Mouse (Mus musculus): ENCODE measurements around the gene Snd1. TPM values are rescaled to one million over a fixed set of nuclear protein-coding genes. Genes with fewer than 3 reads are reported as not detected.

Gene Snd1
- polyA plus RNA-seq, 2 experiments = 31.5 to 43.2 TPM

GRCm38 (mm10) chr6:28931234-28931633 is 456.3 kb downstream of the Snd1 start:
- Histone ChIP-seq H3K27me3 (ENCODE audit: control insufficient read depth, insufficient read depth, low read length) (no peaks in the 10 kb centered on the region), H3K36me3 (replicated peaks; ENCODE audit: control insufficient read depth, insufficient read depth, low read depth) (no peaks in the 10 kb centered on the region), H3K4me3 (ENCODE audit: insufficient read depth in 1 of 2, low read depth in 2 of 2, low read length in 2 of 2) (no peak overlapping the region), H3K4me2 (ENCODE audit: low read depth) (no peak overlapping the region), H3K9me3 (ENCODE audit: control insufficient read depth, low read length) (no peaks in the 10 kb centered on the region), H3K9ac (replicated peaks) (no peak overlapping the region), H3K4me1 (replicated peaks; ENCODE audit: control insufficient read depth in 2 of 2, insufficient read depth in 2 of 2, low read length in 1 of 2) (no peaks in the 10 kb centered on the region), H3K27ac (no peak overlapping the region)
- TF ChIP-seq CTCF (IDR thresholded peaks at IDR 0.05; ENCODE audit: low read depth) = no peak
- no peak for TF ChIP-seq EP300 (IDR thresholded peaks at IDR 0.05; ENCODE audit: low read depth)
- WGBS (ENCODE audit: insufficient replicate concordance) = 43% methylated on average over 9 of the region's 9 CpGs
- ATAC-seq (ENCODE audit: insufficient read depth) = no peak
- DNase-seq (ENCODE audit: low read depth in 3 of 3, low spot score in 3 of 3) = no peak

GRCm38 (mm10) chr6:28931636-28932327 is 456.8 kb downstream of the Snd1 start:
- ATAC-seq (ENCODE audit: insufficient read depth) (no peak), DNase-seq (ENCODE audit: low read depth in 3 of 3, low spot score in 3 of 3) (no peak)
- no peak overlapping the region for H3K9ac ChIP-seq (replicated peaks)
- no peak for TF ChIP-seq EP300 (IDR thresholded peaks at IDR 0.05; ENCODE audit: low read depth)
- TF ChIP-seq CTCF (IDR thresholded peaks at IDR 0.05; ENCODE audit: low read depth) = no peak
- H3K27ac ChIP-seq = no peak overlapping the region
- no peaks in the 10 kb centered on the region for H3K9me3 ChIP-seq (ENCODE audit: control insufficient read depth, low read length)
- H3K4me3 ChIP-seq (ENCODE audit: insufficient read depth in 1 of 2, low read depth in 2 of 2, low read length in 2 of 2) = no peak overlapping the region
- no peaks in the 10 kb centered on the region for H3K36me3 ChIP-seq (replicated peaks; ENCODE audit: control insufficient read depth, insufficient read depth, low read depth)
- whole genome bisulfite sequencing (ENCODE audit: insufficient replicate concordance) = 5% methylated on average over 11 of the region's 13 CpGs
- no peak overlapping the region for H3K4me2 ChIP-seq (ENCODE audit: low read depth)
- no peaks in the 10 kb centered on the region for H3K27me3 ChIP-seq (ENCODE audit: control insufficient read depth, insufficient read depth, low read length)
- H3K4me1 ChIP-seq (replicated peaks; ENCODE audit: control insufficient read depth in 2 of 2, insufficient read depth in 2 of 2, low read length in 1 of 2) = no peaks in the 10 kb centered on the region

- Histone ChIP-seq H3K4me3 (ENCODE audit: insufficient read depth in 1 of 2, low read depth in 2 of 2, low read length in 2 of 2) (no peak overlapping the region), H3K4me2 (ENCODE audit: low read depth) (no peak overlapping the region), H3K9me3 (ENCODE audit: control insufficient read depth, low read length) (no peaks in the 10 kb centered on the region), H3K4me1 (replicated peaks; ENCODE audit: control insufficient read depth in 2 of 2, insufficient read depth in 2 of 2, low read length in 1 of 2) (no peaks in the 10 kb centered on the region), H3K27me3 (ENCODE audit: control insufficient read depth, insufficient read depth, low read length) (no peaks in the 10 kb centered on the region), H3K36me3 (replicated peaks; ENCODE audit: control insufficient read depth, insufficient read depth, low read depth) (no peaks in the 10 kb centered on the region), H3K9ac (replicated peaks) (no peak overlapping the region), H3K27ac (no peak overlapping the region)
- TF ChIP-seq CTCF (IDR thresholded peaks at IDR 0.05; ENCODE audit: low read depth) = no peak
- TF ChIP-seq EP300 (IDR thresholded peaks at IDR 0.05; ENCODE audit: low read depth) = no peak
- ATAC-seq (ENCODE audit: insufficient read depth) (no peak), DNase-seq (ENCODE audit: low read depth in 3 of 3, low spot score in 3 of 3) (no peak)
- 20% methylated on average over 19 of the region's 19 CpGs for WGBS (ENCODE audit: insufficient replicate concordance)
Measured at GRCm38 (mm10) chr6:28932328-28932937, 457.5 kb downstream of the Snd1 start.

GRCm38 (mm10) chr6:28935736-28936135 is 460.8 kb downstream of the Snd1 start:
- TF ChIP-seq CTCF (IDR thresholded peaks at IDR 0.05; ENCODE audit: low read depth) (no peak), EP300 (IDR thresholded peaks at IDR 0.05; ENCODE audit: low read depth) (no peak)
- DNase-seq (ENCODE audit: low read depth in 3 of 3, low spot score in 3 of 3) = no peak
- no peaks in the 10 kb centered on the region for H3K36me3 ChIP-seq (replicated peaks; ENCODE audit: control insufficient read depth, insufficient read depth, low read depth)
- no peak overlapping the region for H3K27ac ChIP-seq
- no peaks in the 10 kb centered on the region for H3K27me3 ChIP-seq (ENCODE audit: control insufficient read depth, insufficient read depth, low read length)
- ATAC-seq (ENCODE audit: insufficient read depth) = no peak
- H3K9me3 ChIP-seq (ENCODE audit: control insufficient read depth, low read length) = no peaks in the 10 kb centered on the region
- no peak overlapping the region for H3K4me2 ChIP-seq (ENCODE audit: low read depth)
- 64% methylated on average over 7 of the region's 7 CpGs for WGBS (ENCODE audit: insufficient replicate concordance)
- H3K4me3 ChIP-seq (ENCODE audit: insufficient read depth in 1 of 2, low read depth in 2 of 2, low read length in 2 of 2) = no peak overlapping the region
- H3K9ac ChIP-seq (replicated peaks) = no peak overlapping the region
- H3K4me1 ChIP-seq (replicated peaks; ENCODE audit: control insufficient read depth in 2 of 2, insufficient read depth in 2 of 2, low read length in 1 of 2) = no peaks in the 10 kb centered on the region

GRCm38 (mm10) chr6:28947254-28947653 is 472.3 kb downstream of the Snd1 start:
- TF ChIP-seq EP300 (IDR thresholded peaks at IDR 0.05; ENCODE audit: low read depth) (no peak), CTCF (IDR thresholded peaks at IDR 0.05; ENCODE audit: low read depth) (no peak)
- Histone ChIP-seq H3K36me3 (replicated peaks; ENCODE audit: control insufficient read depth, insufficient read depth, low read depth) (no peaks in the 10 kb centered on the region), H3K27me3 (ENCODE audit: control insufficient read depth, insufficient read depth, low read length) (no peaks in the 10 kb centered on the region), H3K9ac (replicated peaks) (no peak overlapping the region), H3K9me3 (ENCODE audit: control insufficient read depth, low read length) (no peaks in the 10 kb centered on the region), H3K4me1 (replicated peaks; ENCODE audit: control insufficient read depth in 2 of 2, insufficient read depth in 2 of 2, low read length in 1 of 2) (no peaks in the 10 kb centered on the region), H3K4me3 (ENCODE audit: insufficient read depth in 1 of 2, low read depth in 2 of 2, low read length in 2 of 2) (no peak overlapping the region), H3K27ac (no peak overlapping the region), H3K4me2 (ENCODE audit: low read depth) (no peak overlapping the region)
- ATAC-seq (ENCODE audit: insufficient read depth) (no peak), DNase-seq (ENCODE audit: low read depth in 3 of 3, low spot score in 3 of 3) (no peak)
- 63% methylated on average over 9 of the region's 9 CpGs for WGBS (ENCODE audit: insufficient replicate concordance)

Data from liver, embryonic 14.5 days (tissue).